27 mouse cellular contexts compared by ENCODE assay signal in the genomic region with DNA sequence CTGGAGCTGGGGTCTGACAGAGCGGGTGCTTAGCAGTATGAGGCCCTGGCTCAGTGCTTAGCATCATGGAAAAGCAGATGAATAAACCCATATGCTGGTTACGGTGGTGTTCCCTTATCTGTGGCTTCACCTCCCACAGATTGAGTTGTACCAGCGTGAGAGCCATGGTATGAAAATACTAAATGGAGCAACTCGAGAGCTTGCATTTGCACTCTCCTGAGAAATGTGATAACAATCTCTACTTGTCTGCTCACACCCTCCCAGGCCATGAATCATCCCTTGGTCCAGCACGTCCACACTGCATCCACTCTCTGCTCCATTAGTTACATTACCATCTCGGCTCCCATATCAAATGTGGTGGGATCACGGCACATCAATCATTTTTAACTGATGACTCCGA. TPM values are rescaled to one million over a fixed set of nuclear protein-coding genes. Genes with fewer than 3 reads are reported as not detected.
DNase-seq lines count a peak whose midpoint lies in the region; ATAC-seq and TF ChIP-seq lines count a peak whose summit lies in the region.
"Had no signal": no experiment of that assay in that cellular context is flagged by ENCODE, and none has a peak within 500 bp of the region (broad histone marks: within the 10 kb centered on the region; RNA-seq: fewer than 3 reads in every experiment).

No protein-coding gene starts in this region.

- H3K27me3 ChIP-seq in kidney, embryonic 15.5 days, result no peaks in the 10 kb centered on the region
- no peaks in the 10 kb centered on the region for H3K27me3 ChIP-seq in kidney, adult 2 months (replicated peaks; ENCODE audit: control insufficient read depth, insufficient read depth, low read length)
- H3K27me3 ChIP-seq: forebrain, embryonic 13.5 days; heart, embryonic 15.5 days; neural tube, embryonic 13.5 days had no signal

- H3K36me3 ChIP-seq in kidney, embryonic 15.5 days, result no peaks in the 10 kb centered on the region
- no peaks in the 10 kb centered on the region for H3K36me3 ChIP-seq in kidney, adult 2 months (ENCODE audit: control insufficient read depth, insufficient read depth, low read length)
- H3K36me3 ChIP-seq: heart, embryonic 15.5 days; midbrain, embryonic 10.5 days; neural tube, embryonic 13.5 days had no signal

- H3K9ac ChIP-seq in kidney, embryonic 15.5 days, result no peak overlapping the region
- H3K9ac ChIP-seq: forebrain, embryonic 13.5 days; heart, embryonic 15.5 days; neural tube, embryonic 13.5 days had no signal

- TF ChIP-seq POLR2A in kidney, adult 2 months (IDR thresholded peaks at IDR 0.05; ENCODE audit: low read depth, low read length), result no peak

- no peak for TF ChIP-seq CTCF in kidney, adult 2 months (conservative IDR thresholded peaks at IDR 0.05; ENCODE audit: insufficient read depth, insufficient read length, low read depth, low read length)

- ATAC-seq in frontal cortex, adult (ENCODE audit: low TSS enrichment), result peak; percentile 97
- peak; percentile 69 for ATAC-seq in kidney, embryonic 15.5 days (replicated peaks; ENCODE audit: low FRiP score)
- ATAC-seq: CD4-positive, CD25-positive, alpha-beta regulatory T cell, adult 4 months; forebrain, embryonic 13.5 days; hindbrain, embryonic 16.5 days; intestine, embryonic 16.5 days; midbrain, embryonic 16.5 days had no signal

- no peak for DNase-seq in frontal cortex, postnatal 10 days (ENCODE audit: low spot score in 2 of 2)
- DNase-seq in kidney, adult 2 months, result no peak
- peak; percentile 69 for DNase-seq in right cerebral cortex, adult 18-20 months
- no peak for DNase-seq in right cerebral cortex, postnatal 10 days (ENCODE audit: low spot score in 2 of 2)
- peak; percentile 58 for DNase-seq in telencephalon, adult 2 months (ENCODE audit: low read depth, low spot score)
- DNase-seq in embryo, embryonic 10.5 days (ENCODE audit: low spot score), result no peak
- DNase-seq: adrenal gland, adult 8-10 months; cerebellum, adult 2 months; cerebellum, postnatal 25 days; embryo, embryonic 11 days; gastrocnemius, postnatal 36 days; heart, postnatal 36 days; lung, postnatal 4 days; retina, postnatal 1 day had no signal

- H3K4me2 ChIP-seq in kidney, embryonic 15.5 days, result no peak overlapping the region
- H3K4me2 ChIP-seq: forebrain, embryonic 13.5 days; heart, embryonic 15.5 days; neural tube, embryonic 13.5 days had no signal

- H3K9me3 ChIP-seq in kidney, embryonic 15.5 days (replicated peaks), result no peaks in the 10 kb centered on the region
- H3K9me3 ChIP-seq: forebrain, embryonic 13.5 days; heart, embryonic 15.5 days; midbrain, embryonic 10.5 days; neural tube, embryonic 13.5 days had no signal

- no peak overlapping the region for H3K27ac ChIP-seq in kidney, embryonic 15.5 days
- no peak overlapping the region for H3K27ac ChIP-seq in kidney, adult 2 months (ENCODE audit: insufficient read depth, low read depth, low read length)
- H3K27ac ChIP-seq: forebrain, embryonic 13.5 days; heart, embryonic 15.5 days; kidney, postnatal 0 days; layer of hippocampus, adult 2 months; midbrain, embryonic 10.5 days; neural tube, embryonic 13.5 days had no signal

- peaks cover 10% of the 10 kb centered on the region for H3K4me1 ChIP-seq in kidney, embryonic 15.5 days
- H3K4me1 ChIP-seq in kidney, adult 2 months (ENCODE audit: control insufficient read depth, insufficient read depth, low read length), result peaks cover 5% of the 10 kb centered on the region; the same call in 1 of the 2 replicates
- H3K4me1 ChIP-seq: forebrain, embryonic 13.5 days; midbrain, embryonic 10.5 days; neural tube, embryonic 13.5 days had no signal

- 31% methylated on average over 8 of the region's 8 CpGs for WGBS in kidney, embryonic 15.5 days
- 67% methylated on average over 8 of the region's 8 CpGs for WGBS in kidney, adult 2 months

- H3K4me3 ChIP-seq in kidney, embryonic 15.5 days (replicated peaks), result no peak overlapping the region
- no peak overlapping the region for H3K4me3 ChIP-seq in kidney, adult 2 months (ENCODE audit: insufficient read depth, low read depth, low read length)
- H3K4me3 ChIP-seq: forebrain, embryonic 13.5 days; heart, embryonic 15.5 days; layer of hippocampus, adult 2 months; midbrain, embryonic 10.5 days; myocyte; neural tube, embryonic 13.5 days had no signal

RNA-seq across cellular contexts. Expression of a gene that starts 31.4 kb away (rescaled TPM):
- polyA plus RNA-seq in kidney, embryonic 15.5 days (2015; fragmentation: Nextera tagmentation; extraction: Ambion mirVana), result 0.10 TPM in 1 of 2 replicates, not detected in the other
- 0.29 and 0.88 TPM in 2 replicates for polyA plus RNA-seq in kidney, adult 2 months (2012; rRNA removed)
- polyA plus RNA-seq: midbrain, embryonic 10.5 days; midbrain, embryonic 16.5 days had no signal

Comparison
In these comparisons a context has a peak if more than half of its experiments do, and no peak if none do; other contexts are left out.
1. DNase-seq: peak in right cerebral cortex, adult 18-20 months (single experiment) and telencephalon, adult 2 months (single experiment); none in frontal cortex, postnatal 10 days (0 of 2), kidney, adult 2 months (single experiment), right cerebral cortex, postnatal 10 days (0 of 2) and embryo, embryonic 10.5 days (single experiment).